9 mouse cellular contexts compared by ENCODE assay signal in the genomic region with DNA sequence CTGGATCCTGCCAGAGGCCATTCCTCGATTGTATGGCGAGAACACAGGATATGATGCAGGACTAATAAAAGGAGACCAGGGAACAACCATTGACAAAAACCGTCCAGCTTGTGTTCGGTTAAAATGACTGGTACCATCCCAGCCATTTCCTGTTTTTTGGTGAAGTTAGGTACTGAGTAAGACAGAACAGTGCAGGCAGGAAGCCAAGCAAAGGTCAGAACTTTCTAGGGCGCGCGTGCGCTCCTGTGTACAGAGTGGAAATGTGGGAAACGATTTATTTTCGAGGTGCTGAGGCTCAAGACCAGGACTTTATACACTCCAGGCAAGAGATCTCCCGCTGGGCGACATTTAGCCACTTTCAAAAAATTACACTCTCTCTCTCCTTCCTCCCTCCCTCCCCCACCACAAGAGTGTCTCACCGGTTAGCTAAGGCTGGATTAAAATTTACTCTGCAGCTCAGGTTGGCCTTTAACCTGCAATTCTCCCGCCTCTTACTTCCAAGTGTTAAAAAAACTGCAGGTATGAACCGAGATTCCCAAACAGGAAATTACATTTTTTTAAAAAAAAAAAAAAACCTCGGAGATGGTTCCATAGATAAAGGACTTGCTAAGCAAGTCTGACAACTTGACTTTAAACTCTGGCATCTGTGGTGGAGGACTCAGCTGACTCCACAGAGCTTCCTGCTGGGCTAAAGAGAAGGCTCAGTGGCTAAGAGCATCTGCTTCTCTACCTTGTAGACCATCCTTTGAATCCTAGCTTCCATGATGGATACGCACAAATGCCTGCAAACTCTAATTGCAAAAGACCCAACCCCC. TPM values are rescaled to one million over a fixed set of nuclear protein-coding genes. Genes with fewer than 3 reads are reported as not detected.
A peak's percentile ranks its signal among the peaks of the same experiment; 100 is the strongest.
DNase-seq lines count a peak whose midpoint lies in the region; ATAC-seq lines count a peak whose summit lies in the region.
"Had no signal": no experiment of that assay in that cellular context is flagged by ENCODE, and none has a peak within 500 bp of the region (broad histone marks: within the 10 kb centered on the region; RNA-seq: fewer than 3 reads in every experiment).

No protein-coding gene starts in this region.

- H3K4me3 ChIP-seq in heart, embryonic 11.5 days (ENCODE audit: low read depth, low read length) = no peak overlapping the region
- H3K4me3 ChIP-seq in kidney, embryonic 15.5 days (replicated peaks) = no peak overlapping the region

- H3K9me3 ChIP-seq in heart, embryonic 11.5 days (replicated peaks; ENCODE audit: control insufficient read depth, low read length) = no peaks in the 10 kb centered on the region
- H3K9me3 ChIP-seq in kidney, embryonic 15.5 days (replicated peaks) = no peaks in the 10 kb centered on the region
- H3K9me3 ChIP-seq: G1E had no signal

- peak; percentile 56 to 68 for DNase-seq in heart, adult 18-20 months
- peak; percentile 17 for DNase-seq in splenic B cell, adult 2 months (ENCODE audit: low read depth, low spot score)
- no peak for DNase-seq in left cerebral cortex, adult 9 months (ENCODE audit: low spot score in 2 of 2)
- no peak for DNase-seq in cerebellum, adult 9-10 months
- no peak for DNase-seq in right cerebral cortex, postnatal 14 days

- H3K4me2 ChIP-seq in heart, embryonic 11.5 days = no peak overlapping the region
- H3K4me2 ChIP-seq in kidney, embryonic 15.5 days = no peak overlapping the region

- H3K27me3 ChIP-seq in heart, embryonic 11.5 days (ENCODE audit: control insufficient read depth, insufficient read depth, low read length) = no peaks in the 10 kb centered on the region
- no peaks in the 10 kb centered on the region for H3K27me3 ChIP-seq in kidney, embryonic 15.5 days
- H3K27me3 ChIP-seq in splenic B cell, adult 2 months (ENCODE audit: control insufficient read depth, insufficient read depth, low read length, poor library complexity, severe bottlenecking) = no peaks in the 10 kb centered on the region

- peaks cover 27% of the 10 kb centered on the region for H3K36me3 ChIP-seq in heart, embryonic 11.5 days (ENCODE audit: control insufficient read depth, insufficient read depth, low read length)
- H3K36me3 ChIP-seq in kidney, embryonic 15.5 days = peaks cover 83% of the 10 kb centered on the region
- H3K36me3 ChIP-seq in splenic B cell, adult 2 months (ENCODE audit: control insufficient read depth, insufficient read depth, low read length, poor library complexity, severe bottlenecking) = peaks cover 8% of the 10 kb centered on the region; the same call in 1 of the 2 replicates

- no peak overlapping the region for H3K27ac ChIP-seq in heart, embryonic 11.5 days (ENCODE audit: low read depth, low read length)
- peak overlapping the region; percentile 87 for H3K27ac ChIP-seq in kidney, embryonic 15.5 days

- no peak overlapping the region for H3K9ac ChIP-seq in heart, embryonic 11.5 days (ENCODE audit: low read depth, low read length)
- H3K9ac ChIP-seq in kidney, embryonic 15.5 days = no peak overlapping the region

- ATAC-seq in heart, embryonic 11.5 days (replicated peaks; ENCODE audit: insufficient number of reproducible peaks, low FRiP score, low TSS enrichment) = no peak
- peak; percentile 62 for ATAC-seq in common myeloid progenitor, adult 5-6 weeks (replicated peaks; ENCODE audit: low read depth, poor library complexity, severe bottlenecking)
- peak; percentile 58; the same call in 1 of the 2 replicates for ATAC-seq in kidney, embryonic 15.5 days (replicated peaks; ENCODE audit: low FRiP score)

- 78% methylated on average over 17 of the region's 17 CpGs for WGBS in heart, embryonic 11.5 days (ENCODE audit: insufficient replicate concordance)
- WGBS in kidney, embryonic 15.5 days = 61% methylated on average over 17 of the region's 17 CpGs

- no peaks in the 10 kb centered on the region for H3K4me1 ChIP-seq in heart, embryonic 11.5 days (ENCODE audit: control insufficient read depth, insufficient read depth, low read length)
- H3K4me1 ChIP-seq in kidney, embryonic 15.5 days = peaks cover 6% of the 10 kb centered on the region; the same call in 1 of the 2 replicates

RNA-seq across cellular contexts. Expression of a gene that starts 8.7 kb away (rescaled TPM):
- 10 to 100 TPM; 26.5 to 27.1 TPM for total RNA-seq in heart, adult 18-20 months (2021)
- 33.9 and 37.5 TPM in 2 replicates for polyA plus RNA-seq in heart, embryonic 11.5 days (2014; fragmentation: Nextera tagmentation; extraction: Ambion mirVana)
- total RNA-seq in common myeloid progenitor, adult 5-6 weeks (2017) = 52.7 and 64.7 TPM in 2 replicates
- 37.5 and 39.0 TPM in 2 replicates for polyA plus RNA-seq in kidney, embryonic 15.5 days (2015; fragmentation: Nextera tagmentation; extraction: Ambion mirVana)

RNA-seq across cellular contexts. Expression of a gene that starts 11.7 kb away (rescaled TPM):
- 10 to 100 TPM; 16.7 to 16.9 TPM for total RNA-seq in heart, adult 18-20 months (2021)
- polyA plus RNA-seq in heart, embryonic 11.5 days (2014; fragmentation: Nextera tagmentation; extraction: Ambion mirVana) = 86.3 and 91.7 TPM in 2 replicates
- 52.3 and 61.7 TPM in 2 replicates for total RNA-seq in common myeloid progenitor, adult 5-6 weeks (2017)
- polyA plus RNA-seq in kidney, embryonic 15.5 days (2015; fragmentation: Nextera tagmentation; extraction: Ambion mirVana) = 127 and 131 TPM in 2 replicates

RNA-seq across cellular contexts. Expression of a gene that starts 11.8 kb away (rescaled TPM):
- 10 to 100 TPM; 10.1 to 10.4 TPM for total RNA-seq in heart, adult 18-20 months (2021)
- 22.0 and 24.4 TPM in 2 replicates for polyA plus RNA-seq in heart, embryonic 11.5 days (2014; fragmentation: Nextera tagmentation; extraction: Ambion mirVana)
- total RNA-seq in common myeloid progenitor, adult 5-6 weeks (2017) = 22.2 and 28.6 TPM in 2 replicates
- 38.3 and 39.8 TPM in 2 replicates for polyA plus RNA-seq in kidney, embryonic 15.5 days (2015; fragmentation: Nextera tagmentation; extraction: Ambion mirVana)

Comparison
In these comparisons a context has a peak if more than half of its experiments do, and no peak if none do; other contexts are left out.
1. DNase-seq: peak in heart, adult 18-20 months (2 of 2) and splenic B cell, adult 2 months (single experiment); none in left cerebral cortex, adult 9 months (0 of 2), cerebellum, adult 9-10 months (single experiment) and right cerebral cortex, postnatal 14 days (single experiment).